Mouse (Mus musculus) lung, adult 10 weeks (tissue): Measurements from ENCODE around the gene Ooep. TPM values are rescaled to one million over a fixed set of nuclear protein-coding genes. Genes with fewer than 3 reads are reported as not detected.

Experiments
- polyA plus RNA-seq: library from polyadenylated mRNA; stranded (reverse); fragments of 350-450 nt; fragmentation: Illumina TruSeq; extraction: RNeasy Lipid Tissue Mini Kit (QIAGEN cat#74804); gene quantifications from one replicate; pipeline ENCODE4 v1.2.3, GENCODE M21; 2014; ENCODE audit warnings: low read depth, low replicate concordance; ENCODE audit not compliant: insufficient read depth

Gene Ooep
- 1.1 TPM for polyA plus RNA-seq

DNA sequence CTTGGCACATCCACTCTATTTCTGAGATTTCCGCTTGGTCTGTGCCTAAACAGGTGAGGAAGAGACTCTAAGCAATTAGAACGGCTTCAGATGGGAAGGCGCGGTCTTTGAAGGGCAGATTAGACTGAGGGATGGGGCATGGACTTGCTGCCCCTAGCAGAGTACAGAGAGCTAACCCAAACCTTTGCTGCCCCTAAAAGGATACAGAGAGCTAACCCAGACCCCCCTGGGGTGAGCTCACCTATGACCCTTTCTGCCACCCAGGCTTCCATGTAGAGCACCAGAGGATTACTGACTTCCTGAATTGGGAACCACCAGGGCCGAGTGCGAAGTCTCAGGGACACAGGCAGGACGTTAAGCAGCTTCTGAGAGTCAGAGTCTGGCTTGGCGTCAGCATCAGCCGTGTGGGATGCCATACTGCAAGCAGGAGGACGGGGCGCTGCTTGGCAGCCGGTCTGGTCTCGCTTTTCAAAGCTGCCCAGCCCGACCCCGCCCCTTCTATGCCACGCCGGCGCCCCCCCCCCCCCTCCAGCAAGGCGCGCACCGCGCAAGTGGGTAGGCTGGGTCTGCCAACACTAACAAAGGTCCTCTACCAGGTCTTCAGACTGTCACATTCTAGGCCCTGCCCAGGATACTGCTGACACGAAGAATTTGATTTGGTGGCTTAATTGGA lies at the start of gene Ooep:
Ooep (minus strand) TSS at position 613 of the 673 bp plus-strand sequence.

DNA sequence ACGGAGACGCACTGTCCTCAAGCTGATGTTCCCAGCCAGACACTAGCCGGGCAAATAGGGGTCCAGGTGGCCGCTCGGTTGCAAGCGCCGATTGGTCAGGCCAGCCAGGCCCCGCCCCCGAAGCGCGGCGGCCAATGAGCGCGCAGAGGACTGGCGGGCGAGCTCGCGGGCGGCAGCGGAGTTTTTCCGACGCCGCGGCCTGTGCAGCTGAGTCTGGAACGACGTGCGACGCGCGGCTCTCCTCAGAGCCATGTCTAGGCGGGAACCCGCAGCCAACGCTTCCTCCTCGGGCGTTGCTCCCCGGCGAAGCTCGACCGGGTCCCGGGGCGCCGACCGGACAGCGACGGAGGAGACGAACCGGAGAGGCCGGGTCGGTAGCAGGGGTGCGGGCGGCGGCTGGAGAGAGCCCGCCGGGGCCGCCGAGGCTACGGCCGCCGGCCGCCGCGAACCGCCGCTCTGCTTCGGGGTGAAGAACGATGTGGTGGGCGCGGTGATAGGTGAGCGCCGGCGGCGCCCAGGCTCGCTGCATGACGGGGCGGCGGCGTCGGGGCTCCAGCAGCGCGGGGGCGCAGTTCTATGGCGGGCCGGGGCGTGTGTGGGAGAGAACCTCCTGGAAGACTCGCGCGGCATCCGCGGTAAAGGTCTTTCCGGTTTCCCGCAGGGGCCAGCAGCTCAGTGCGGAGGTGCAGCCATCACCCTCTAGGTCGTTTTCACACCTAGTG lies 17.3 kb upstream of the Ooep start, which contains the start of gene Ddx43:
Ddx43 (plus strand) TSS at position 148 of the 722 bp plus-strand sequence.

DNA sequence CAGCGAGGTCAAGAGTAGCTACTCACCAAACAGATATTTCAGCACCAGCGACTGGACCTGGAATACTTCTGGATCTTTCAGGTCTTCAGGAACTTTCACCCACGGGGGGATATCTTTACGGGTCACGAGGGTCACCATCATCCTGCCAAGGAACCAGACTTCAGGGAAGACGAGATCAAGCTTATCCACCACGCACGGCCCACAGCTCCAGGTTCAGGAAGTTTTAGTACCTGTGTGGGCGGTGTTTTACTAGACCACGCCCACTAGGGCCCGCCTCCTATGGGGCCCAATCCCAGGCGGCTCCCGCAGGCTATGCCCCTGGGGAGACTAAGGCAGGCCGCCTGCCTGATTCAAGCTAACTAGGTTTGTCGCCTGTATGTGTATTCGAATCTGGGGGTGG lies 10.6 kb downstream of the Ooep start, which contains the start of gene Dppa5a:
Dppa5a (minus strand) TSS at position 219 of the 400 bp plus-strand sequence.

DNA sequence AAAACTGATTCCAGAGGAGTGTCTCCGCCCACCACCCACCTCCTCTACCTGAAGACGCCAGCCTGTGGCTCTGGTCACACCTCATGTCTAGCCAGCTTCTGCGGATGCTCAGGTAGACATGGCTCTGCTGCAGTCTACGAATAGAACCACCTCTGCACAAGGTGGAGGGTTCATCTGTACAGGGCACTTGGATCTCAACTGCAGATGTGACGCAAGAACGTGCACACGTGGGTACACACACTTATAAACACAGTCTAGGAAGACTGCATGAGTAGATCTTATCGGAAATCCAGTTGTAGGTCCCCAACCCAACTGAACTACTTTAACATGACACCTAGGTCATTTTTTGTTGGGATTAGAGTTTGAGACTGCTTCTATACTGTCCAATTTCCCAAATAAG lies 22.9 kb downstream of the Ooep start, which contains the start of gene Gsta2:
Gsta2 (minus strand) TSS at position 178 of the 400 bp plus-strand sequence.

DNA sequence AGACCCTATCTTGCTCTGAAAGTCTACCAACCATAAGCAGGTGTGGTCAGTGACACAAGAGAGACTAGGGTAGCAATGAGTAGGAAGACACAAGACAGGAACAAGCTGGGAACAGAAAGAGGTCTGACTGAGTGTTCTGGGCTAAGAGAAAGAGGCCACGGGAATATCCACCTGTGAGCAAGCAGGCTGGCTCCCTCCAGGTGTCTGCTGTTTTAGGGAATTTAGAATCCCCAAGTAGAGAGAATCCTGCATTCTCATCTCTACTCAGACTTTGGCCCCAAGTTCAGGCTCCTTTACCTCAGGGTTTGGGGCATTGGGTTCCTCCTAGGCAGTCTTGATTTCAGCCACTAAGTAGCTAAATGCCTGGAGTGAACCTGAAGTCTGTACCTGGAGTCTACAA lies 51.2 kb downstream of the Ooep start, which contains the start of gene Omt2b:
Omt2b (plus strand) TSS at position 301 of the 400 bp plus-strand sequence.

Other genes with a start within 250 kb of the Ooep start
- 111 TPM for gene Gsta4, start 196.0 kb downstream of the Ooep start, polyA plus RNA-seq
- 1.2 TPM for gene Gsta1, start 148.1 kb downstream of the Ooep start, polyA plus RNA-seq
- 0.40 TPM for gene Gm3776, start 121.6 kb downstream of the Ooep start, polyA plus RNA-seq
- gene Gm10639, start 88.8 kb downstream of the Ooep start, polyA plus RNA-seq: not detected
- gene Omt2a, start 63.9 kb downstream of the Ooep start, polyA plus RNA-seq: not detected
- gene Omt2b, start 51.1 kb downstream of the Ooep start, polyA plus RNA-seq: not detected
- 10.9 TPM for gene Gsta2, start 22.9 kb downstream of the Ooep start, polyA plus RNA-seq
- gene Dppa5a, start 10.5 kb downstream of the Ooep start, polyA plus RNA-seq: 0.62 TPM
- 0.13 TPM for gene Ddx43, start 17.1 kb upstream of the Ooep start, polyA plus RNA-seq
- gene Cgas, start 64.5 kb upstream of the Ooep start, polyA plus RNA-seq: 1.2 TPM
- 6.1 TPM for gene Mto1, start 69.5 kb upstream of the Ooep start, polyA plus RNA-seq
- not detected for gene Gm17324, start 70.1 kb upstream of the Ooep start, polyA plus RNA-seq
- gene Eef1a1, start 110.4 kb upstream of the Ooep start, polyA plus RNA-seq: 5,877 TPM
- 6.6 TPM for gene Slc17a5, start 209.3 kb upstream of the Ooep start, polyA plus RNA-seq
- 0.59 TPM for gene Cd109, start 236.8 kb upstream of the Ooep start, polyA plus RNA-seq